Mouse (Mus musculus) B cell, adult 62 days (primary cell): ENCODE results near the gene Zim1. TPM values are rescaled to one million over a fixed set of nuclear protein-coding genes. Genes with fewer than 3 reads are reported as not detected.

ENCODE experiments used
- total RNA-seq: library from RNA; stranded (reverse); gene quantifications from 4 replicates; pipeline ENCODE4 v1.2.4, GENCODE M21; 2023

Zim1 gene
- total RNA-seq, result not detected in 4 replicates

DNA sequence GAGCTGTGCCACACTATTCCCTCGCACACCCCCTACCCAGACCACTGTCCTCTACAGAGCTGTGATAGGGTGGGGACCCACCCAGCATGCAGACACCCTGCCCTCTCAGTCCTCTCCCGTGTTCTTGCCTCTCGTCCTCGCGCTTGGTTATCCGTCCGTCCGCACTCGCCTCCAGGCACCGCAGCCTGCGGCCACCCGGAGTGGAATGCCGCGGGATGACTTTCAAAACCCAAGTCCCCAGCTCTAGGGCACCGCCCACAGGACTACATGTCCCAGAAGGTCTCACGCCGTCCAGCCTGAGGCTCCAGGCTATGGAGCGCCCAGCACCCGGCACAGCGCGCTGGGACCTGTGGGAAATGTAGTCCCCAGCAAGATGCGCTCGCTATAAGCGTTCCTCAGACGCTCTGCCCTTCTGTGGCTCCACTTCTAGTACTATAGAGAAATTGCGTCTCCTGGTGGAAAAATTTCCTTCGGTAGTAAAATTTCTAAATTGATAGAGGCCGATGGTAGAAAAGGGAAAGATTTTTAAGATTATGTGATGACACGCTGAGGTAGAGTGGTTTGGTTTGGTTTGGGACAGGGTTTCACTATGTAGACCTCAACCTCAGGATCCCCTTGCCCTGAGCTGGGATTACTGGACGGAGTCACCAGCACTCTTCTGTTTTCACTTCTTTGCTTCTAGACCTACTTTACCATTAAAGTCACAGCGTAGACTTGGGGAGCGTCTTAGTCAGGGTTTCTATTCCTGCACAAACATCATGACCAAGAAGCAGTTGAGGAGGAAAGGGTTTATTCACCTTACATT lies at the start of gene Zim1:
Gene Zim1 (minus strand): TSS at position 210 of the 805 bp plus-strand sequence.

GRCm38 (mm10) chr7:6730241-6730640 lies 34.0 kb upstream of the Zim1 start, which contains the start of the genes Peg3 and Usp29:
TSS of gene Peg3 (minus strand) at chr7:6730431.
TSS of gene Usp29 (plus strand) at chr7:6730578.

Other genes starting within 250 kb of the Zim1 start
- gene Olfr1336, start 240.3 kb downstream of the Zim1 start, total RNA-seq, result not detected in 4 replicates
- not detected in 4 replicates for gene Olfr1346, start 229.3 kb downstream of the Zim1 start, total RNA-seq
- not detected in 4 replicates for gene Olfr5, start 209.5 kb downstream of the Zim1 start, total RNA-seq
- not detected in 4 replicates for gene Olfr1347, start 196.7 kb downstream of the Zim1 start, total RNA-seq
- not detected in 4 replicates for gene Olfr1348, start 187.7 kb downstream of the Zim1 start, total RNA-seq
- not detected in 4 replicates for gene Olfr1349, start 173.5 kb downstream of the Zim1 start, total RNA-seq
- gene Olfr1350, start 131.6 kb downstream of the Zim1 start, total RNA-seq, result not detected in 4 replicates
- gene Peg3, start 34.0 kb upstream of the Zim1 start, total RNA-seq, result not detected in 4 replicates
- not detected in 4 replicates for gene Usp29, start 34.1 kb upstream of the Zim1 start, total RNA-seq